Mouse (Mus musculus) lung, embryonic 15.5 days (tissue): ENCODE measurements at regions not wholly inside any gene's neighbourhood (a gene's known extent, or its start where the extent isn't known, plus 50 kb on each side); places are given as distances from the start of the nearest gene placed in this dataset.

Experiments used
- ATAC-seq: fragments of 200-750 bp; cut with Nextera tagmentation; 2 replicates; pipeline ENCODE4 v1.8.0; 2017; ENCODE audit warnings: moderate number of reproducible peaks, borderline replicate concordance; ENCODE audit not compliant: low FRiP score, low TSS enrichment; ENCODE audit errors: extremely low read depth
- H3K27ac ChIP-seq: fragments of 300-500 bp; sonication (generic); 2 replicates; pipeline ENCODE4 v1.5.1; 2015; ENCODE audit warnings: moderate library complexity, mild to moderate bottlenecking, inconsistent platforms
- H3K27me3 ChIP-seq: fragments of 300-500 bp; sonication (generic); 2 replicates; pipeline ENCODE4 v1.6.1; 2015; ENCODE audit warnings: inconsistent platforms
- H3K36me3 ChIP-seq: fragments of 300-500 bp; sonication (generic); 2 replicates; pipeline ENCODE4 v1.6.1; 2015; ENCODE audit warnings: inconsistent platforms
- H3K4me1 ChIP-seq: fragments of 300-500 bp; sonication (generic); 2 replicates; pipeline ENCODE4 v1.6.1; 2015; ENCODE audit warnings: inconsistent platforms
- H3K4me2 ChIP-seq: fragments of 300-500 bp; sonication (generic); 2 replicates; pipeline ENCODE4 v1.6.1; 2015; ENCODE audit warnings: inconsistent platforms, mild to moderate bottlenecking, moderate library complexity
- H3K4me3 ChIP-seq: fragments of 300-500 bp; sonication (generic); 2 replicates; pipeline ENCODE4 v1.5.1; 2015; ENCODE audit warnings: mild to moderate bottlenecking, inconsistent platforms
- H3K9ac ChIP-seq: fragments of 300-500 bp; sonication (generic); 2 replicates; pipeline ENCODE4 v1.6.1; 2015; ENCODE audit warnings: inconsistent platforms
- H3K9me3 ChIP-seq: fragments of 300-500 bp; sonication (generic); 2 replicates; pipeline ENCODE4 v1.6.1; 2016; ENCODE audit warnings: inconsistent platforms
- WGBS: fragments of 180-500 bp; shearing (Covaris S2); methylation state at CpG from one replicate; pipeline ENCODE4 v1.1.7; 2015; 5-methylcytosine and 5-hydroxymethylcytosine counted together

GRCm38 (mm10) chr7:133204485-133204884 lies 80.3 kb upstream of the Ctbp2 start:
- H3K27ac ChIP-seq: no peak overlapping the region
- H3K9ac ChIP-seq: no peak overlapping the region
- no peak for ATAC-seq
- H3K36me3 ChIP-seq: no peaks in the 10 kb centered on the region
- 58% methylated on average over 1 of the region's 1 CpGs for WGBS
- H3K9me3 ChIP-seq: no peaks in the 10 kb centered on the region
- H3K27me3 ChIP-seq: no peaks in the 10 kb centered on the region
- no peak overlapping the region for H3K4me3 ChIP-seq
- no peak overlapping the region for H3K4me2 ChIP-seq
- H3K4me1 ChIP-seq: 0 out of 2 replicates have a peak, but pooled peaks cover under 1% of the 10 kb centered on the region

- H3K4me3 ChIP-seq: no peak overlapping the region
- H3K4me1 ChIP-seq: 0 out of 2 replicates have a peak, but pooled peaks cover 3% of the 10 kb centered on the region
- 73% methylated on average over 7 of the region's 7 CpGs for WGBS
- H3K4me2 ChIP-seq: no peak overlapping the region
- H3K27ac ChIP-seq: no peak overlapping the region
- H3K36me3 ChIP-seq: no peaks in the 10 kb centered on the region
- H3K9ac ChIP-seq: no peak overlapping the region
- H3K27me3 ChIP-seq: no peaks in the 10 kb centered on the region
- H3K9me3 ChIP-seq: no peaks in the 10 kb centered on the region
- no peak for ATAC-seq
Measured at GRCm38 (mm10) chr7:133203933-133204332, 79.8 kb upstream of the Ctbp2 start.

GRCm38 (mm10) chr7:133202092-133202880 lies 78.1 kb upstream of the Ctbp2 start:
- Histone ChIP-seq H3K4me2 (no peak overlapping the region), H3K36me3 (no peaks in the 10 kb centered on the region), H3K4me1 (0 out of 2 replicates have a peak, but pooled peaks cover 3% of the 10 kb centered on the region), H3K9ac (no peak overlapping the region), H3K4me3 (no peak overlapping the region), H3K9me3 (no peaks in the 10 kb centered on the region), H3K27me3 (no peaks in the 10 kb centered on the region), H3K27ac (no peak overlapping the region)
- no peak for ATAC-seq
- 58% methylated on average over 13 of the region's 13 CpGs for WGBS

GRCm38 (mm10) chr7:133199046-133199445 lies 74.9 kb upstream of the Ctbp2 start:
- H3K9me3 ChIP-seq: no peaks in the 10 kb centered on the region
- H3K4me3 ChIP-seq: no peak overlapping the region
- no peak for ATAC-seq
- no peaks in the 10 kb centered on the region for H3K27me3 ChIP-seq
- 45% methylated on average over 4 of the region's 4 CpGs for WGBS
- no peaks in the 10 kb centered on the region for H3K36me3 ChIP-seq
- no peak overlapping the region for H3K4me2 ChIP-seq
- H3K27ac ChIP-seq: no peak overlapping the region
- H3K4me1 ChIP-seq: 0 out of 2 replicates have a peak, but pooled peaks cover 3% of the 10 kb centered on the region
- no peak overlapping the region for H3K9ac ChIP-seq

GRCm38 (mm10) chr7:133189880-133190462 lies 65.8 kb upstream of the Ctbp2 start:
- no peak overlapping the region for H3K9ac ChIP-seq
- no peaks in the 10 kb centered on the region for H3K9me3 ChIP-seq
- no peaks in the 10 kb centered on the region for H3K36me3 ChIP-seq
- no peak overlapping the region for H3K4me3 ChIP-seq
- WGBS: 38% methylated on average over 7 of the region's 7 CpGs
- H3K4me1 ChIP-seq: peaks cover 11% of the 10 kb centered on the region; the same call in 1 of the 2 replicates
- no peak overlapping the region for H3K4me2 ChIP-seq
- H3K27ac ChIP-seq: no peak overlapping the region
- no peaks in the 10 kb centered on the region for H3K27me3 ChIP-seq
- ATAC-seq: no peak

GRCm38 (mm10) chr7:133185931-133186601 lies 61.9 kb upstream of the Ctbp2 start:
- peak overlapping the region; percentile 21 for H3K4me3 ChIP-seq
- H3K27me3 ChIP-seq: no peaks in the 10 kb centered on the region
- peak overlapping the region; percentile 51 for H3K4me2 ChIP-seq
- 9% methylated on average over 12 of the region's 12 CpGs for WGBS
- no peaks in the 10 kb centered on the region for H3K36me3 ChIP-seq
- peak; percentile 89 for ATAC-seq
- H3K9ac ChIP-seq: no peak overlapping the region
- no peaks in the 10 kb centered on the region for H3K9me3 ChIP-seq
- H3K4me1 ChIP-seq: peaks cover 11% of the 10 kb centered on the region; the same call in 1 of the 2 replicates
- peak overlapping the region; percentile 84 for H3K27ac ChIP-seq

- Histone ChIP-seq H3K27me3 (no peaks in the 10 kb centered on the region), H3K9me3 (no peaks in the 10 kb centered on the region), H3K4me2 (no peak overlapping the region), H3K4me3 (no peak overlapping the region), H3K36me3 (no peaks in the 10 kb centered on the region), H3K4me1 (peaks cover 11% of the 10 kb centered on the region; the same call in 1 of the 2 replicates), H3K9ac (no peak overlapping the region), H3K27ac (no peak overlapping the region)
- 55% methylated on average over 16 of the region's 16 CpGs for WGBS
- no peak for ATAC-seq
Measured at GRCm38 (mm10) chr7:133184905-133185594, 60.9 kb upstream of the Ctbp2 start.

GRCm38 (mm10) chr7:133181388-133181787 lies 57.2 kb upstream of the Ctbp2 start:
- no peak for ATAC-seq
- no peak overlapping the region for H3K4me3 ChIP-seq
- H3K9me3 ChIP-seq: no peaks in the 10 kb centered on the region
- peaks cover 26% of the 10 kb centered on the region for H3K4me1 ChIP-seq
- no peak overlapping the region for H3K4me2 ChIP-seq
- 46% methylated on average over 2 of the region's 2 CpGs for WGBS
- no peak overlapping the region for H3K9ac ChIP-seq
- no peaks in the 10 kb centered on the region for H3K36me3 ChIP-seq
- H3K27ac ChIP-seq: no peak overlapping the region
- H3K27me3 ChIP-seq: no peaks in the 10 kb centered on the region

- 49% methylated on average over 4 of the region's 4 CpGs for WGBS
- Histone ChIP-seq H3K4me2 (no peak overlapping the region), H3K27ac (peak overlapping the region; percentile 42), H3K9ac (no peak overlapping the region), H3K27me3 (no peaks in the 10 kb centered on the region), H3K9me3 (no peaks in the 10 kb centered on the region), H3K4me3 (no peak overlapping the region), H3K36me3 (no peaks in the 10 kb centered on the region), H3K4me1 (peaks cover 17% of the 10 kb centered on the region)
- ATAC-seq: peak; percentile 37
Measured at GRCm38 (mm10) chr7:133177179-133177575, 53.0 kb upstream of the Ctbp2 start.

- no peaks in the 10 kb centered on the region for H3K27me3 ChIP-seq
- no peak overlapping the region for H3K4me3 ChIP-seq
- H3K27ac ChIP-seq: peak overlapping the region; percentile 42
- no peaks in the 10 kb centered on the region for H3K36me3 ChIP-seq
- H3K4me1 ChIP-seq: peaks cover 17% of the 10 kb centered on the region
- peak; percentile 78 for ATAC-seq
- H3K9ac ChIP-seq: no peak overlapping the region
- 35% methylated on average over 10 of the region's 10 CpGs for WGBS
- no peak overlapping the region for H3K4me2 ChIP-seq
- no peaks in the 10 kb centered on the region for H3K9me3 ChIP-seq
Measured at GRCm38 (mm10) chr7:133176256-133177178, 52.4 kb upstream of the Ctbp2 start.
